Mouse (Mus musculus) CH12.LX (cell line): ENCODE results near the gene Rubcnl. TPM values are rescaled to one million over a fixed set of nuclear protein-coding genes. Genes with fewer than 3 reads are reported as not detected.

Experiments used
- DNase-seq: peaks from one replicate; pipeline ENCODE4 v3.0.0-alpha.2; 2013; ENCODE audit errors: extremely low read depth
- H3K27ac ChIP-seq: 2 replicates; pipeline ENCODE4 v1.5.1; 2012; ENCODE audit warnings: low read depth, mild to moderate bottlenecking, control low read depth, moderate library complexity; ENCODE audit not compliant: insufficient read depth
- H3K27me3 ChIP-seq: replicated peaks from 2 replicates; pipeline ENCODE3; 2012; ENCODE audit warnings: inconsistent platforms
- H3K36me3 ChIP-seq, 2 experiments: replicated peaks in 1 of 2; 2 replicates each; pipeline versions ENCODE3 to v1.6.1; 2012; ENCODE audit warnings: inconsistent platforms in 1 of 2, low read length in 1 of 2, mild to moderate bottlenecking in 1 of 2, mixed read lengths in 1 of 2, moderate library complexity in 1 of 2; ENCODE audit not compliant: control insufficient read depth in 1 of 2, insufficient read depth in 1 of 2
- H3K4me1 ChIP-seq, 2 experiments: 2 replicates each; pipeline ENCODE4 v1.6.1; 2012; ENCODE audit warnings: inconsistent platforms in 1 of 2, moderate library complexity in 1 of 2; ENCODE audit not compliant: insufficient read depth in 2 of 2, control insufficient read depth in 1 of 2
- H3K4me2 ChIP-seq: 2 replicates; pipeline ENCODE4 v1.6.1; 2012; ENCODE audit warnings: low read depth, mild to moderate bottlenecking, control low read depth; ENCODE audit not compliant: poor library complexity, insufficient read depth, severe bottlenecking
- H3K4me3 ChIP-seq, 3 experiments: fragments of 150-350 bp in 1 of 3; sonication (generic) in 1 of 3; replicated peaks in 1 of 3; 2 replicates each; pipeline versions ENCODE3 to v1.5.1; 2011 to 2012; ENCODE audit warnings: low read depth in 2 of 3, low read length in 2 of 3, mild to moderate bottlenecking in 2 of 3, moderate library complexity in 2 of 3, control low read depth in 1 of 3, improper control_type of control experiment in 1 of 3, inconsistent platforms in 1 of 3, mixed read lengths in 1 of 3; ENCODE audit not compliant: poor library complexity in 1 of 3
- H3K79me2 ChIP-seq: replicated peaks from 2 replicates; pipeline ENCODE4 v1.6.1; 2012; ENCODE audit warnings: mild to moderate bottlenecking, moderate library complexity; ENCODE audit not compliant: control insufficient read depth, poor library complexity, insufficient read depth, severe bottlenecking; ENCODE audit errors: extremely low read depth
- H3K9ac ChIP-seq: 2 replicates; pipeline ENCODE4 v1.6.1; 2012; ENCODE audit warnings: low read depth, mild to moderate bottlenecking, control low read depth, moderate library complexity; ENCODE audit not compliant: insufficient read depth
- H3K9me3 ChIP-seq: replicated peaks from 2 replicates; pipeline ENCODE3; 2012; ENCODE audit warnings: low read length, inconsistent platforms, mixed read lengths
- BHLHE40 ChIP-seq: IDR thresholded peaks from 2 replicates; pipeline ENCODE4 v1.6.1; 2011; ENCODE audit warnings: mild to moderate bottlenecking, low read depth, low read length, improper control_type of control experiment
- CHD2 ChIP-seq: IDR thresholded peaks from 2 replicates; pipeline ENCODE4 v1.6.1; 2011; ENCODE audit warnings: low read length, improper control_type of control experiment
- CTCF ChIP-seq, 2 experiments: IDR thresholded peaks in 1 of 2; conservative IDR thresholded peaks in 1 of 2; 2 replicates each; pipeline ENCODE4 v1.5.1; 2011 to 2012; ENCODE audit warnings: low read depth in 2 of 2, low read length in 2 of 2, improper control_type of control experiment in 1 of 2, inconsistent platforms in 1 of 2, mild to moderate bottlenecking in 1 of 2, moderate library complexity in 1 of 2
- EP300 ChIP-seq: IDR thresholded peaks from 2 replicates; pipeline ENCODE4 v1.6.1; 2011; ENCODE audit warnings: low read length, improper control_type of control experiment
- ETS1 ChIP-seq: conservative IDR thresholded peaks from 2 replicates; pipeline ENCODE4 v1.6.1; 2012; ENCODE audit warnings: low read depth, mild to moderate bottlenecking, inconsistent platforms, low read length, improper control_type of control experiment, moderate library complexity
- HCFC1 ChIP-seq: IDR thresholded peaks from 2 replicates; pipeline ENCODE4 v1.6.1; 2012; ENCODE audit warnings: low read depth, mild to moderate bottlenecking, inconsistent platforms, low read length, improper control_type of control experiment
- MAX ChIP-seq: IDR thresholded peaks from 2 replicates; pipeline ENCODE4 v1.6.1; 2011; ENCODE audit warnings: low read length, improper control_type of control experiment
- MEF2A ChIP-seq: IDR thresholded peaks from 2 replicates; pipeline ENCODE4 v1.6.1; 2014; ENCODE audit warnings: low read depth, mild to moderate bottlenecking, inconsistent platforms, low read length, improper control_type of control experiment, borderline replicate concordance
- MXI1 ChIP-seq: IDR thresholded peaks from 2 replicates; pipeline ENCODE4 v1.6.1; 2011; ENCODE audit warnings: mild to moderate bottlenecking, low read depth, low read length, improper control_type of control experiment
- MYC ChIP-seq: IDR thresholded peaks from 2 replicates; pipeline ENCODE4 v1.6.1; 2011; ENCODE audit warnings: low read depth, mild to moderate bottlenecking, improper control_type of control experiment, low read length
- RAD21 ChIP-seq: IDR thresholded peaks from 2 replicates; pipeline ENCODE4 v1.6.1; 2011; ENCODE audit warnings: low read depth, mild to moderate bottlenecking, low read length, improper control_type of control experiment, moderate library complexity
- SIN3A ChIP-seq: IDR thresholded peaks from 2 replicates; pipeline ENCODE4 v1.6.1; 2012; ENCODE audit warnings: low read length, improper control_type of control experiment, inconsistent platforms
- ZNF384 ChIP-seq: IDR thresholded peaks from 2 replicates; pipeline ENCODE4 v1.6.1; 2012; ENCODE audit warnings: low read depth, low read length, improper control_type of control experiment, inconsistent platforms
- dilution Hi-C: fragments of 300-500 bp; cut with MboI; formaldehyde crosslinking; loops from 2 replicates; pipeline ENCODE4 v1.14.3; 2020; ENCODE audit warnings: low sequenced_read_pairs; ENCODE audit not compliant: extremely low pct_unique_long_range_greater_than_20kb, extremely low pct_ligation_motif_present
- in situ Hi-C: fragments of 300-500 bp; cut with MboI; formaldehyde crosslinking; loops from 3 replicates; pipeline ENCODE4 v1.14.3; 2019; ENCODE audit warnings: low sequenced_read_pairs, low pct_ligation_motif_present, low pct_unique_long_range_greater_than_20kb, mixed read lengths
- polyA plus RNA-seq: library from polyadenylated mRNA; unstranded; fragments of >175 nt; gene quantifications from 2 replicates; pipeline ENCODE4 v1.2.1, GENCODE M21; 2012; ENCODE audit warnings: low read depth; ENCODE audit not compliant: insufficient read length
- total RNA-seq, 2 experiments: library from RNA; depleted of rRNA; stranded (reverse); fragments of 300-350 nt in 1 of 2; fragments of >200 nt in 1 of 2; gene quantifications; 2 replicates each; pipeline ENCODE4 v1.2.3; 2012 to 2014

The Rubcnl gene
- total and polyA plus RNA-seq, 3 experiments: 24.7 to 27.2 (median 24.9) TPM

DNA sequence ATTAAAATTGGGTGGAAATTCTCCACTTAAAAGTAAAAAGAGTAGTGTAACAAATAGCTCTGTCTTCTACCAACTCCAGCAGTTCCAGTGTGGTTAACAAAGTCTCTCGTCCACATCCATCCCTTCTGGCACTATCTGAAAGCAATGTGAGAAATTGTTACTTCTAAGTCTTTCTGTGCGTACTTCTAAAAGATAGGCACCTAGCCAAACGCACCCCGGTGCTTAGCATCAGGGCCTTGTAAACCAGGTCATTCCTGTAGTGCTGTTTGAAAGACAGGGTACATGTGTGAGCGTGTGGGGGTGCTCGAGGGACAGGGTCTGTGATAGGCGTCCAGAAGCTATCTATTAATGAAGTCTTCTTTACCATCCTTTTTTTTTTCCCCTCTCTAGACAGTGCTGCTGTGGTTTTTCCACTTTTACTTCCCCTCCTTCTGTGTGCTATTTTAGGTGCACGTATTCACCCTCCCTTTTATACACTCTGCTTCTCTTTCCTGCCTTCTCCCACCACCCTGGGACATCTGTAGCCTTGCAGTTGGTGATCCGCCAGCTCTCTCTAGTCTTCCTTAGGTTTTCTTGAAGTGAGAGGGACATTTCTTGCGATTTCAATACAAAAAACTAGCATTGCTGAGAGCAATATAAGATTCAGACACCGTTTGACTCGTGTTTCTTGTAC is 4.9 kb downstream of the Rubcnl start:
- Histone ChIP-seq H3K79me2 (peaks cover 37% of the 10 kb centered on the region), H3K4me3 (no peak overlapping the region), H3K27ac (peak overlapping the region; percentile 61)
- 0 out of 2 replicates have a peak, but pooled peaks have one; percentile 29 for TF ChIP-seq MXI1
- TF ChIP-seq MAX: 0 out of 2 replicates have a peak, but pooled peaks have one; percentile 38
- TF ChIP-seq MEF2A: peak; percentile 92
- peak; percentile 11; the same call in 1 of the 2 replicates for TF ChIP-seq EP300
- TF ChIP-seq RAD21: no peak; the same call in 1 of the 2 replicates
- peak; percentile 73 for TF ChIP-seq ZNF384
- 0 out of 2 replicates have a peak, but pooled peaks have one; percentile 21 for TF ChIP-seq MYC
- no peak for TF ChIP-seq CHD2
- 0 out of 4 replicates have a peak, but pooled peaks of 1 of the 2 experiments have one; percentile 14 for TF ChIP-seq CTCF (conservative IDR thresholded peaks at IDR 0.05 in 1 of 2, IDR thresholded peaks at IDR 0.05 in 1 of 2; ENCODE audit: low read depth in 2 of 2, low read length in 2 of 2)
- peak; percentile 39; the same call in 1 of the 2 replicates for TF ChIP-seq BHLHE40
- TF ChIP-seq SIN3A: no peak
- TF ChIP-seq ETS1: peak; percentile 39; the same call in 1 of the 2 replicates
- TF ChIP-seq, all 38 proteins: peak for 9
- Histone ChIP-seq H3K27me3 (no peaks in the 10 kb centered on the region), H3K9me3 (no peaks in the 10 kb centered on the region), H3K9ac (peak overlapping the region; percentile 81; the same call in 1 of the 2 replicates), H3K4me1 (peaks cover 13 to 77% of the 10 kb centered on the region in 2 experiments), H3K4me2 (peak overlapping the region; percentile 68), H3K36me3 (peaks cover 12 to 16% of the 10 kb centered on the region in 2 experiments)
- DNase-seq: no peak
- dilution Hi-C loops: no loop called here
- in situ Hi-C loops: no loop called here

DNA sequence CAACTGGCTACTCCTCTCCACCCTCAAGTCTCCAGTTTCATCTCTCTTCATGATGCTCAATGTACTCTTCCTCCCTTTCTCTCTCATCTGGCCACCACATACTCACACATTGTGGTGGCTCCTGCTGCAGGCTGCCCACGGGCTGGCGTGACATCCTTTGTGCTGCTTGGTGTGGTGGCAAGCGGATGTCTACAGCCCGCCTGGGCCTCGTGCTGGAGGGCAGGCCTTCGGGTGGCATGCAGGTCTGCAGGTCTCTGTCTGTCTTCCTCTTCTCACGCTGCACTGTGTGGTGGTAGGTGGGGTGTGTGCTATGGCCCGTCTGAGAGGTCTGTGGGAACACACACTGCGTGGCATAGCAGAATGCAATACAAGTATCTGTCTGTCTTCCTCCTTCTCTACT is 6.7 kb downstream of the Rubcnl start:
- H3K4me1 ChIP-seq: peaks cover 13 to 82% of the 10 kb centered on the region in 2 experiments
- no peak overlapping the region for H3K9ac ChIP-seq
- no peak for DNase-seq
- H3K27me3 ChIP-seq: no peaks in the 10 kb centered on the region
- H3K4me3 ChIP-seq: peak overlapping the region in 1 of 3 experiments; percentile 3
- H3K27ac ChIP-seq: peak overlapping the region; percentile 62
- dilution Hi-C loops (no loop called here), in situ Hi-C loops (no loop called here)
- TF ChIP-seq HCFC1 (no peak), RAD21 (no peak), MEF2A (no peak)
- no peak overlapping the region for H3K4me2 ChIP-seq
- peaks cover 49% of the 10 kb centered on the region for H3K79me2 ChIP-seq
- peaks cover 19 to 29% of the 10 kb centered on the region in 2 experiments for H3K36me3 ChIP-seq
- H3K9me3 ChIP-seq: peaks cover 6% of the 10 kb centered on the region
